Mouse (Mus musculus): ENCODE results near the gene Gm11492.

- TF ChIP-seq CTCF (conservative IDR thresholded peaks at IDR 0.05; ENCODE audit: insufficient read depth, insufficient read length, low read depth, low read length) (no peak), POLR2A (IDR thresholded peaks at IDR 0.05; ENCODE audit: low read depth, low read length) (no peak)
Observed at GRCm38 (mm10) chr11:87611547-87611946, 45.1 kb downstream of the Gm11492 start.
